Mouse (Mus musculus): Measurements from ENCODE around the gene Kctd21.

Kctd21 gene

DNA sequence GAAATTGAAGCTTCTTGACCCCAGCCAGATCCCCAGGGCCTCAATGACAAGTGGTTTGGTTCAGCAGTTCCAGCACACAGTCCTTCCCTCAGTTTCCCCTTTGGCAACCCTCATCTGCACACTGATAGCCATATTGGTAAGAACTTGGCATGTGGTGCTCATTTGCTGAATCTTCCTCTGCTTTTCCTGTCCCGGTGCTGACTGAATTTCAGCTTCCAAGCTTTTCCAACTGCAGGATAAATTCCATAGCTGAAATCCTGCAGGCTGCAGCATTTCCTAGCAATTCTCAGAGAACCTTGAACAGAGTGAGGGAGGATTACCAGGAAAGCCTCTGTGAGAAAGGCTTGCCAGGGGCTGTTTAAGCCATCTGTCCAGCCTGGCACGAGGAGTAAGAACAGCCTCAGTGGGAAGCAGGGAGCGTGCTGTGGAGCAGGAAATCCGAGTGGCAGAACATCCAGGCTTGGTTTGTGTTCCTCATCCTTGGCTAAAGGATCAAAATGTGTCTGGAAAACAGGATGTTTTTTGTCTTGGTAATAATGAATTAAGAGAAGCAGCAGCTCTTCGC lies 54.8 kb downstream of the Kctd21 start:
- no peak for DNase-seq (ENCODE audit: low spot score)

- no peak for DNase-seq (ENCODE audit: low spot score)
Measured at GRCm38 (mm10) chr7:97387561-97388147, 55.5 kb downstream of the Kctd21 start.

DNA sequence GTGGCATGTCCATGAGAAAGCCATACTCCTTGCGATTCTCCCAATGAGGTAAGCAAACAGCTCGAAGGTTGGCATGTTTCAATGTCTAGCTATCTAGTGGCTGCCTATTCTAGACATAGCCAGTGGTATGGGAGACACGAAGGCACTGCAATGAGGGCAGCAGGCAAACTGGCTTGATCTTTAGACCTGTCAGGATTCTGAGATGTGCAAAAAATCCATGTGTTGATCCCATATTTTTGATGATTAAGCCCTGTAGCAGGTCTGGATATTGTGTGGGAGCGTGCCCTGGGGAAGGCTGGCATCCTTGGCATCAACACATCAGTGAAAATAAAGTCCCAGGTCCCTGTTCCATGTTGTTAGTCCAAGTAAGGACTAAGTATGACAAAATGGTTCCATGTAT lies 56.4 kb downstream of the Kctd21 start:
- no peak for DNase-seq (ENCODE audit: low spot score)

GRCm38 (mm10) chr7:97391293-97392078 lies 59.4 kb downstream of the Kctd21 start:
- DNase-seq (ENCODE audit: low spot score): no peak

- no peak for DNase-seq (ENCODE audit: low spot score)
Measured at GRCm38 (mm10) chr7:97392079-97392445, 59.9 kb downstream of the Kctd21 start.

GRCm38 (mm10) chr7:97394375-97394774 lies 62.2 kb downstream of the Kctd21 start:
- no peak for DNase-seq (ENCODE audit: low spot score)

- DNase-seq (ENCODE audit: low spot score): no peak
Measured at GRCm38 (mm10) chr7:97398943-97399342, 66.8 kb downstream of the Kctd21 start.
